Mouse (Mus musculus) adrenal gland (tissue): Measurements from ENCODE around the gene Mgll.

Source experiments
- intact Hi-C: fragments of 180-260 bp; cut with DNase I; formaldehyde crosslinking; loops from one replicate; pipeline ENCODE4 v1.15.1; 2025
- long read RNA-seq, 2 experiments: library from polyadenylated mRNA; unstranded; transcript quantifications; one replicate each; pipeline ENCODE4 v2.0.0; 2020; ENCODE audit warnings: borderline replicate concordance in 1 of 2; ENCODE audit not compliant: insufficient replicate concordance in 1 of 2

The Mgll gene
- long read RNA-seq, experiment 1, transcript Mgll-207 (8 exons, 3,991 nt) = minor isoform, 10 of 83 reads
- long read RNA-seq, experiment 1, transcript Mgll-204 (8 exons, 3,676 nt) = major isoform, 54 of 83 reads
- long read RNA-seq, experiment 1, partial matches to known transcripts = 5 of 83 reads
- long read RNA-seq, experiment 1, other reads (novel, unspliced or antisense) = 13 of 83 reads
- long read RNA-seq, experiment 2, transcript Mgll-204 (8 exons, 3,676 nt) = major isoform, 81 of 118 reads
- long read RNA-seq, experiment 2, transcript Mgll-207 (8 exons, 3,991 nt) = minor isoform, 7 of 118 reads
- long read RNA-seq, experiment 2, partial matches to known transcripts = 9 of 118 reads
- long read RNA-seq, experiment 2, other reads (novel, unspliced or antisense) = 15 of 118 reads

GRCm38 (mm10) chr6:88724313-88725195 lies at the start of gene Mgll:
TSS of gene Mgll (plus strand) at chr6:88724412.
- intact Hi-C loops = loop anchor here (5.0 kb wide), 1 partner anchor 108 kb away; no protein-coding TSS in a partner anchor

GRCm38 (mm10) chr6:88675815-88676214 lies 48.4 kb upstream of the Mgll start:
- intact Hi-C loops = no loop called here

GRCm38 (mm10) chr6:88676753-88677736 lies 47.2 kb upstream of the Mgll start:
- intact Hi-C loops = no loop called here

- intact Hi-C loops = no loop called here
Measured at GRCm38 (mm10) chr6:88677738-88678137, 46.5 kb upstream of the Mgll start.

- intact Hi-C loops = no loop called here
Measured at GRCm38 (mm10) chr6:88681026-88681425, 43.2 kb upstream of the Mgll start.

- intact Hi-C loops = no loop called here
Measured at GRCm38 (mm10) chr6:88683380-88684053, 40.7 kb upstream of the Mgll start.

GRCm38 (mm10) chr6:88688171-88688570 lies 36.0 kb upstream of the Mgll start:
- intact Hi-C loops = no loop called here

GRCm38 (mm10) chr6:88688712-88689111 lies 35.5 kb upstream of the Mgll start:
- intact Hi-C loops = no loop called here

GRCm38 (mm10) chr6:88690211-88690610 lies 34.0 kb upstream of the Mgll start:
- intact Hi-C loops = no loop called here

- intact Hi-C loops = no loop called here
Measured at GRCm38 (mm10) chr6:88691361-88691760, 32.9 kb upstream of the Mgll start.

GRCm38 (mm10) chr6:88702887-88703286 lies 21.3 kb upstream of the Mgll start:
- intact Hi-C loops = no loop called here

GRCm38 (mm10) chr6:88703731-88704130 lies 20.5 kb upstream of the Mgll start:
- intact Hi-C loops = no loop called here

- intact Hi-C loops = no loop called here
Measured at GRCm38 (mm10) chr6:88708401-88709278, 15.6 kb upstream of the Mgll start.

GRCm38 (mm10) chr6:88709279-88709575 lies 15.0 kb upstream of the Mgll start:
- intact Hi-C loops = no loop called here

- intact Hi-C loops = no loop called here
Measured at GRCm38 (mm10) chr6:88711313-88711712, 12.9 kb upstream of the Mgll start.

GRCm38 (mm10) chr6:88712083-88712482 lies 12.1 kb upstream of the Mgll start:
- intact Hi-C loops = no loop called here

- intact Hi-C loops = no loop called here
Measured at GRCm38 (mm10) chr6:88713320-88713719, 10.9 kb upstream of the Mgll start.

- intact Hi-C loops = no loop called here
Measured at GRCm38 (mm10) chr6:88714200-88714674, 10.0 kb upstream of the Mgll start.

GRCm38 (mm10) chr6:88715378-88715781 lies 8.8 kb upstream of the Mgll start:
- intact Hi-C loops = no loop called here
